Mouse (Mus musculus) heart, embryonic 14.5 days (tissue): ENCODE measurements around the gene Ndufb2. TPM values are rescaled to one million over a fixed set of nuclear protein-coding genes. Genes with fewer than 3 reads are reported as not detected.
A peak's percentile ranks its signal among the peaks of the same experiment; 100 is the strongest.

ENCODE experiments used
- ATAC-seq: fragments of 200-750 bp; cut with Nextera tagmentation; 2 replicates; pipeline ENCODE4 v1.8.0; 2017; ENCODE audit warnings: low read depth, moderate TSS enrichment; ENCODE audit not compliant: insufficient number of reproducible peaks, insufficient read depth, low FRiP score
- H3K27ac ChIP-seq, 2 experiments: fragments of 200-500 bp in 1 of 2; fragments of 300-500 bp in 1 of 2; sonication (generic) in 1 of 2; replicated peaks in 1 of 2; 2 replicates each; pipeline ENCODE4 v1.5.1; 2012 to 2014; ENCODE audit warnings: low read depth in 2 of 2, low read length in 2 of 2, control low read depth in 1 of 2, mild to moderate bottlenecking in 1 of 2, mixed read lengths in 1 of 2; ENCODE audit not compliant: control insufficient read depth in 1 of 2, insufficient read depth in 1 of 2
- H3K27me3 ChIP-seq: fragments of 300-500 bp; sonication (generic); 2 replicates; pipeline ENCODE4 v1.6.1; 2014; ENCODE audit warnings: mild to moderate bottlenecking, low read length, control low read depth; ENCODE audit not compliant: control insufficient read depth, insufficient read depth
- H3K36me3 ChIP-seq: fragments of 300-500 bp; sonication (generic); 2 replicates; pipeline ENCODE4 v1.6.1; 2014; ENCODE audit warnings: mild to moderate bottlenecking, control low read depth, low read length, mixed read lengths; ENCODE audit not compliant: control insufficient read depth, insufficient read depth
- H3K4me1 ChIP-seq, 2 experiments: fragments of 200-500 bp in 1 of 2; fragments of 300-500 bp in 1 of 2; sonication (generic) in 1 of 2; 2 replicates each; pipeline ENCODE4 v1.6.1; 2012 to 2014; ENCODE audit warnings: low read length in 2 of 2, control low read depth in 1 of 2, mixed read lengths in 1 of 2; ENCODE audit not compliant: control insufficient read depth in 2 of 2, insufficient read depth in 2 of 2
- H3K4me2 ChIP-seq: fragments of 300-500 bp; sonication (generic); 2 replicates; pipeline ENCODE4 v1.6.1; 2014; ENCODE audit warnings: mild to moderate bottlenecking, low read length
- H3K4me3 ChIP-seq, 2 experiments: fragments of 200-500 bp in 1 of 2; fragments of 300-500 bp in 1 of 2; sonication (generic) in 1 of 2; 2 replicates each; pipeline ENCODE4 v1.5.1; 2012 to 2014; ENCODE audit warnings: low read length in 2 of 2, mild to moderate bottlenecking in 2 of 2, control low read depth in 1 of 2, low read depth in 1 of 2, moderate library complexity in 1 of 2; ENCODE audit not compliant: control insufficient read depth in 1 of 2, insufficient read depth in 1 of 2
- H3K9ac ChIP-seq: fragments of 300-500 bp; sonication (generic); 2 replicates; pipeline ENCODE4 v1.6.1; 2014; ENCODE audit warnings: mild to moderate bottlenecking, low read length
- H3K9me3 ChIP-seq: fragments of 300-500 bp; sonication (generic); 2 replicates; pipeline ENCODE4 v1.6.1; 2016; ENCODE audit warnings: low read length, control low read depth; ENCODE audit not compliant: control insufficient read depth
- WGBS: fragments of 180-500 bp; shearing (Covaris S2); extraction: QIAGEN DNeasy Blood & Tissue Kit; methylation state at CpG from one replicate; pipeline ENCODE4 v1.1.7; 2014; 5-methylcytosine and 5-hydroxymethylcytosine counted together
- polyA plus RNA-seq: library from polyadenylated mRNA; unstranded; fragments of >200 nt; fragmentation: Nextera tagmentation; extraction: Ambion mirVana; gene quantifications from 2 replicates; pipeline ENCODE4 v1.2.1, GENCODE M21; 2014

Ndufb2 gene
- polyA plus RNA-seq, 1 experiment from 2014 or later: 856 TPM

GRCm38 (mm10) chr6:39581087-39581784 lies 11.1 kb upstream of the Ndufb2 start:
- Histone ChIP-seq H3K4me1 (no peaks in the 10 kb centered on the region), H3K36me3 (peaks cover 85% of the 10 kb centered on the region), H3K9me3 (no peaks in the 10 kb centered on the region), H3K9ac (no peak overlapping the region), H3K4me3 (no peak overlapping the region), H3K27me3 (no peaks in the 10 kb centered on the region), H3K4me2 (no peak overlapping the region), H3K27ac (no peak overlapping the region)
- no peak for ATAC-seq
- 72% methylated on average over 7 of the region's 7 CpGs for WGBS

- no peak within 1 kb of the TSS for H3K27ac ChIP-seq
- no peaks in the 10 kb centered on the region for H3K4me1 ChIP-seq
- no peak within 1 kb of the TSS for H3K9ac ChIP-seq
- ATAC-seq: no peak
- 73% methylated on average over 6 of the region's 6 CpGs for WGBS
- no peaks in the 10 kb centered on the region for H3K27me3 ChIP-seq
- peaks cover 76% of the 10 kb centered on the region for H3K36me3 ChIP-seq
- H3K4me3 ChIP-seq: no peak within 1 kb of the TSS
- H3K4me2 ChIP-seq: no peak within 1 kb of the TSS
- no peaks in the 10 kb centered on the region for H3K9me3 ChIP-seq
These were observed 6.9 kb upstream of the Ndufb2 start, which contains the start of gene Gm42420 for GRCm38 (mm10) chr6:39585517-39585916. Gene Gm42420, plus strand, starts transcription at chr6:39585753.

GRCm38 (mm10) chr6:39591481-39591880 lies 893 bp upstream of the Ndufb2 start:
- ATAC-seq: no peak
- Histone ChIP-seq H3K4me1 (peaks cover 6 to 12% of the 10 kb centered on the region in 2 experiments), H3K27ac (no peak overlapping the region), H3K9me3 (no peaks in the 10 kb centered on the region), H3K36me3 (peaks cover 36% of the 10 kb centered on the region), H3K4me3 (peak overlapping the region in 1 of 2 experiments; percentile 86; a peak in 1 of 4 replicates), H3K9ac (no peak overlapping the region), H3K4me2 (peak overlapping the region; percentile 88; the same call in 1 of the 2 replicates), H3K27me3 (no peaks in the 10 kb centered on the region)
- WGBS: 93% methylated on average over 4 of the region's 4 CpGs

- no peak for ATAC-seq
- Histone ChIP-seq H3K4me1 (peaks cover 0 to 3% of the 10 kb centered on the region in 2 experiments; a peak in 2 of 4 replicates), H3K36me3 (peaks cover 68% of the 10 kb centered on the region)
These were observed 8.5 kb downstream of the Ndufb2 start for GRCm38 (mm10) chr6:39600851-39601250.

GRCm38 (mm10) chr6:39601828-39602227 lies 9.5 kb downstream of the Ndufb2 start:
- Histone ChIP-seq H3K4me1 (peaks cover 1 to 13% of the 10 kb centered on the region in 2 experiments), H3K9me3 (no peaks in the 10 kb centered on the region), H3K27ac (no peak overlapping the region), H3K27me3 (no peaks in the 10 kb centered on the region), H3K4me2 (no peak overlapping the region), H3K36me3 (peaks cover 60% of the 10 kb centered on the region), H3K4me3 (no peak overlapping the region), H3K9ac (no peak overlapping the region)
- WGBS: 73% methylated on average over 3 of the region's 3 CpGs
- no peak for ATAC-seq

More at GRCm38 (mm10) chr6:39600851-39601250, 8.5 kb downstream of the Ndufb2 start:
- Histone ChIP-seq H3K4me3 (no peak overlapping the region), H3K9me3 (no peaks in the 10 kb centered on the region), H3K27me3 (no peaks in the 10 kb centered on the region), H3K27ac (no peak overlapping the region), H3K9ac (no peak overlapping the region), H3K4me2 (no peak overlapping the region)
- WGBS: 95% methylated on average over 3 of the region's 3 CpGs

- peaks cover 39% of the 10 kb centered on the region for H3K36me3 ChIP-seq
- H3K9me3 ChIP-seq: no peaks in the 10 kb centered on the region
- no peak overlapping the region for H3K4me2 ChIP-seq
- H3K27ac ChIP-seq: no peak overlapping the region
- H3K9ac ChIP-seq: no peak overlapping the region
- H3K4me1 ChIP-seq: peaks cover 4 to 16% of the 10 kb centered on the region in 2 experiments
- H3K4me3 ChIP-seq: no peak overlapping the region
- 87% methylated on average over 5 of the region's 5 CpGs for WGBS
- ATAC-seq: no peak
- H3K27me3 ChIP-seq: no peaks in the 10 kb centered on the region
These were observed 12.2 kb downstream of the Ndufb2 start for GRCm38 (mm10) chr6:39604565-39604964.

GRCm38 (mm10) chr6:39606056-39606455 lies 13.7 kb downstream of the Ndufb2 start:
- Histone ChIP-seq H3K9ac (no peak overlapping the region), H3K9me3 (no peaks in the 10 kb centered on the region), H3K4me2 (peak overlapping the region; percentile 34), H3K27me3 (no peaks in the 10 kb centered on the region), H3K36me3 (peaks cover 33% of the 10 kb centered on the region), H3K27ac (peak overlapping the region in 1 of 2 experiments; percentile 37; a peak in 1 of 4 replicates), H3K4me1 (peaks cover 4 to 16% of the 10 kb centered on the region in 2 experiments), H3K4me3 (no peak overlapping the region)
- no peak for ATAC-seq
- 33% methylated on average over 6 of the region's 6 CpGs for WGBS
